Mouse (Mus musculus) neural tube, embryonic 11.5 days (tissue): ENCODE data around the gene Mustn1. TPM values are rescaled to one million over a fixed set of nuclear protein-coding genes. Genes with fewer than 3 reads are reported as not detected.

Experiments
- ATAC-seq: fragments of 200-750 bp; cut with Nextera tagmentation; 2 replicates; pipeline ENCODE4 v1.8.0; 2017; ENCODE audit warnings: moderate number of reproducible peaks, mild to moderate bottlenecking, moderate TSS enrichment, moderate library complexity; ENCODE audit not compliant: insufficient read depth, low FRiP score, low TSS enrichment
- DNase-seq: peaks from one replicate; pipeline ENCODE4 v3.0.0-alpha.2; 2015; ENCODE audit warnings: low spot score
- H3K27ac ChIP-seq: fragments of 300-500 bp; sonication (generic); 2 replicates; pipeline ENCODE4 v1.5.1; 2014; ENCODE audit warnings: low read depth, mild to moderate bottlenecking, low read length
- H3K27me3 ChIP-seq: fragments of 300-500 bp; sonication (generic); 2 replicates; pipeline ENCODE4 v1.6.1; 2014; ENCODE audit warnings: mild to moderate bottlenecking, low read length, mixed read lengths; ENCODE audit not compliant: control insufficient read depth, insufficient read depth
- H3K36me3 ChIP-seq: fragments of 300-500 bp; sonication (generic); 2 replicates; pipeline ENCODE4 v1.6.1; 2014; ENCODE audit warnings: mild to moderate bottlenecking, low read length, moderate library complexity, mixed read lengths; ENCODE audit not compliant: control insufficient read depth, insufficient read depth
- H3K4me1 ChIP-seq: fragments of 300-500 bp; sonication (generic); 2 replicates; pipeline ENCODE4 v1.6.1; 2014; ENCODE audit warnings: low read length, mixed read lengths; ENCODE audit not compliant: control insufficient read depth, insufficient read depth
- H3K4me2 ChIP-seq: fragments of 300-500 bp; sonication (generic); 2 replicates; pipeline ENCODE4 v1.6.1; 2014; ENCODE audit warnings: low read depth, mild to moderate bottlenecking, moderate library complexity
- H3K4me3 ChIP-seq: fragments of 300-500 bp; sonication (generic); 2 replicates; pipeline ENCODE4 v1.5.1; 2014; ENCODE audit warnings: low read depth, low read length
- H3K9ac ChIP-seq: fragments of 300-500 bp; sonication (generic); 2 replicates; pipeline ENCODE4 v1.6.1; 2014; ENCODE audit warnings: mild to moderate bottlenecking, low read length
- H3K9me3 ChIP-seq: fragments of 300-500 bp; sonication (generic); 2 replicates; pipeline ENCODE4 v1.6.1; 2016; ENCODE audit warnings: low read length; ENCODE audit not compliant: control insufficient read depth
- WGBS: fragments of 180-500 bp; shearing (Covaris S2); extraction: QIAGEN DNeasy Blood & Tissue Kit; methylation state at CpG from one replicate; pipeline ENCODE4 v1.1.7; 2014; 5-methylcytosine and 5-hydroxymethylcytosine counted together
- polyA plus RNA-seq: library from polyadenylated mRNA; unstranded; fragments of >200 nt; fragmentation: Nextera tagmentation; extraction: Ambion mirVana; gene quantifications from 2 replicates; pipeline ENCODE4 v1.2.1, GENCODE M21; 2014

Gene Mustn1
- 2.8 and 3.0 TPM in 2 replicates for polyA plus RNA-seq

DNA sequence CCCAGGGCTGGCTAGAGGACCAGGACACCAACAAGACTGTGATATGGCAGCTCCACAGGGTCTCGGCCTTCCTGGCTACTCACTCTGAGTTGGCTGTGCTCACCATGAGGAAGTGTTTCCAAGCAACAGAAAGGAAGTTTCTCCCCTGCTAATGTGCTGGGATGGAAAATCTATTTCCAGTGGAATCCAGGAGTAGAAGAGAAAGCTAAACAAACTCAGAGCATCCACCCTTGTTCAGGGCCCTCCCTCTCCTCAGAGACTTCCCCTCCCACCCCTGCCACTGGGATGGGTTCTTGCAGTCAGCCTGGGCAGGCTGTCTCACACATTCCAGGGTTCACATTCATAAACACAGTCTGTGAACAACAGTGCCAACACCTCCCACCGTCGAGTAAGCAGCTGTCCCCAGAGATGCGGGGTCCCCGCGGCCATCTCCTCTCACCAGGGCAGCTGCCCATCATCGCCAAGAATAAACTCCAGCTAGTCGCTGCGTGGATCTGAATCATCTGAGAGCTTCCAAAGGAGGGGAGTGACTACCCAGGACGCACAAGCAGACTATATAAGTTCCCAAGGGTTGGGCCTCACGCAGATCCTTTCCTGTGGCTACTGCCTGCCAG lies at the start of gene Mustn1:
Gene Mustn1 (plus strand): TSS at position 243 of the 614 bp plus-strand sequence.
- H3K36me3 ChIP-seq = no peaks in the 10 kb centered on the region
- no peak within 1 kb of the TSS for H3K4me3 ChIP-seq
- no peak within 1 kb of the TSS; the same call in 1 of the 2 replicates for H3K9ac ChIP-seq
- H3K9me3 ChIP-seq = no peaks in the 10 kb centered on the region
- WGBS = 78% methylated on average over 11 of the region's 11 CpGs
- no peaks in the 10 kb centered on the region for H3K27me3 ChIP-seq
- ATAC-seq (no peak), DNase-seq (no peak)
- no peaks in the 10 kb centered on the region for H3K4me1 ChIP-seq
- no peak within 1 kb of the TSS for H3K4me2 ChIP-seq
- H3K27ac ChIP-seq = no peak within 1 kb of the TSS

DNA sequence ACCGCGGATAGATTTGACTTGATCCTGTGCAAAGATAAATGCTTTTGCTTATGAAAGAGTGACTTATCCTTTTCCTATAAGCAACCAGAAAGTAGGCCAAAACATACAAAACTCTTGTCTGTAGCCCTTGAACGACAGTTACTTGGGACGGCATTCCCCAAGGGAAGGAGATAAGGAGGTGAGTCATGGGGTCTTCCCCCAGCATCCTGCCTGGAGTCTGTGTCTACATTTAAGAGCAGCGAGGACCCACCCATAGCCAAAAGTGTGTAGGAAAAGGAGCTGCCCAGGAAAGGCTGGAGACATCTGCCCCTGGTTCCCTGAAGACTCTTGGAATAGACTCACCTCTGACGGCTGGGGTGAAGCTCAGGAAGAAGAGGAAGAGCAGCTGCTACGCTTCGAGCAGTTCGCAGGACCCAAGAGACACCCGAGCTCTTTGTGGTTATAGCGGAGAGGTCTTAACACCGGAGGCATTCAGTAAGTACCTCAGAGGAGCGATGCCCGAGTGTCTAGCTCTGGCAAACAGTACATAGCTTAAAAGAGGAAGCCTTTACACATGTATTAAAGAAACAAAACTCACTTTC lies 41.5 kb upstream of the Mustn1 start:
- Histone ChIP-seq H3K9me3 (no peaks in the 10 kb centered on the region), H3K9ac (no peak overlapping the region), H3K36me3 (no peaks in the 10 kb centered on the region), H3K27me3 (no peaks in the 10 kb centered on the region), H3K4me3 (no peak overlapping the region), H3K27ac (no peak overlapping the region), H3K4me1 (no peaks in the 10 kb centered on the region), H3K4me2 (no peak overlapping the region)
- ATAC-seq (no peak), DNase-seq (no peak)
- 92% methylated on average over 14 of the region's 14 CpGs for WGBS

DNA sequence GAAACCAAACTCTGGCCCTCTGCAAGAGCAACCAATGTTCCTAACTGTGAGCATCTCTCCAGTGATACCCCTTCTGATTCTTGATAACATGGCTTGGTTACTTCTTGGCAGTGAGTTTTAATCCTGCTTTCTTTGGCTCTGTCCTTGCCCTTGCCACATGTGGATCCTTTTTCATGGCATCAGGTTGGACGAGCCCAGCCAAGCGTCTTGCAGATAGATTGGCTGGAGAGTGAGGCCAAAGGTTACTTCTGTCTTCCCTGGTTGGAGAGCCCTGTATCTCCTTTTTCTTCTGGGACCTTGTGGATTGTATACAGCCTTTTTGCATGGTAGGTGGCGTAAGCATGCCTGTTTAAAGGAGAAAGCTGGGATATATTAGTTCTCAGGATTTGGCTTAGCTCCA lies 35.3 kb upstream of the Mustn1 start:
- DNase-seq (no peak), ATAC-seq (no peak)
- no peak overlapping the region for H3K27ac ChIP-seq
- no peak overlapping the region for H3K4me3 ChIP-seq
- no peak overlapping the region for H3K9ac ChIP-seq
- 94% methylated on average over 3 of the region's 3 CpGs for WGBS
- H3K36me3 ChIP-seq = no peaks in the 10 kb centered on the region
- no peaks in the 10 kb centered on the region for H3K4me1 ChIP-seq
- H3K4me2 ChIP-seq = no peak overlapping the region
- H3K9me3 ChIP-seq = no peaks in the 10 kb centered on the region
- no peaks in the 10 kb centered on the region for H3K27me3 ChIP-seq

DNA sequence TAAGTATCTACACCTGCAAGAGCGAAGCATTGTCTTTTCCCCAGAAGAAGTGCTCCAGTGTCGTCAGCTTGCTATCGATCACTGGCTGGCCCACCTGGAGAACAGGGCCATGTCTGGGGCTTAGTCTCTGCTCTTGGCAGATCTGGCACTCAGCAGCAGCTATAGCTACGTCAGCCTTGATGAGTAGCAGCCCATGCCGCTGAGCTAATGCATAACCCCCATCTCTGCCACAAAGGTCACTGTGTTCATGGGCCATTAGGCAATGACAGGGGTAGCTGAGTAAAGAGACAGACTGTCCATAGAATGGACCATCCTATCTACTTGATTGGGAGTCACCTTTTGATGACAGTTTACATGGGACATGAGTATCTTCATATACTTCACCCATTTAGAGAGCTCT lies 28.5 kb upstream of the Mustn1 start:
- no peaks in the 10 kb centered on the region for H3K4me1 ChIP-seq

DNA sequence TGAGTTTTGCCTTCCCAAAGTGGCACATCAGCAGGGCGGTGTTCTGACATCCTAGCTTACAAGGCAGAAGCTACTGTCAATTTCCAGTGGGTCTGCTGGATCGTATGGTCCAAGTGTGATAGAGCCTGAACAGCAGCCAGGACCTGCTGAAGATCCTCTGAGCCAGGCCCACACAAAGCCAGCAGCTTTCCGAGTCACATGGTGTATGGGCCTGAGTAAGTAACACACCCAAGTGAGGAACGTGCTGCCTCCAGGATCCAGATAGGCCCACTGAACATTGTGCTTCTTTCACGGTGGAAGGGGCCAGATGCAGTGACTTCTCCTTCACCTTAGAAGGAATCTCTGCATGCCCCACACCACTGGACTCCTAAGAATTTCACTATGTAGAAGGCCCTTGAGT lies 26.7 kb upstream of the Mustn1 start:
- Histone ChIP-seq H3K27ac (no peak overlapping the region), H3K9ac (no peak overlapping the region), H3K27me3 (no peaks in the 10 kb centered on the region), H3K36me3 (no peaks in the 10 kb centered on the region), H3K9me3 (no peaks in the 10 kb centered on the region), H3K4me1 (no peaks in the 10 kb centered on the region), H3K4me3 (no peak overlapping the region), H3K4me2 (no peak overlapping the region)
- ATAC-seq = no peak
- 92% methylated on average over 5 of the region's 5 CpGs for WGBS
- DNase-seq = no peak

More for the DNA sequence above, 28.5 kb upstream of the Mustn1 start:
- no peaks in the 10 kb centered on the region for H3K27me3 ChIP-seq
- no peak overlapping the region for H3K4me2 ChIP-seq
- H3K36me3 ChIP-seq = no peaks in the 10 kb centered on the region
- no peak for ATAC-seq
- no peak overlapping the region for H3K27ac ChIP-seq
- H3K9ac ChIP-seq = no peak overlapping the region
- H3K9me3 ChIP-seq = no peaks in the 10 kb centered on the region
- no peak overlapping the region for H3K4me3 ChIP-seq
- DNase-seq = no peak
- 81% methylated on average over 5 of the region's 5 CpGs for WGBS

DNA sequence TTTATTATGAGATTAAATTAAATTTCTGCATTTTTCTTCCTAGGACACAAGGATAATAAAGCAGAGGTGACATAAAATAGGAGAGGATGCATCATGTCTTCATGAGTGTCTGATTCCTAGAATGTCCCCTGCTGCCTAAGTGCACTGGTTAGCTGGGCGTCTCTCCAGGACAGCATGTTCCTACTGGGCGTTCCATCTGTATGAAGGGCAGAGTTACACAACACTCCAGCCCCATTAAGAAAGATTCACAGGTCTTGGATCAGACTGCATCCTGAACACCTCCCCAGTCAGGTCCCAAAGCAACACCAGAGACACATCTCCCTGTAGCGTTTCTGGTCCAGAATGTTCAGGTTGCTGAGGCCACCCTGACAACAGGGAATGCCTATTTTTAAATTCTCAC lies 23.7 kb upstream of the Mustn1 start:
- ATAC-seq = no peak
- Histone ChIP-seq H3K9me3 (no peaks in the 10 kb centered on the region), H3K36me3 (no peaks in the 10 kb centered on the region), H3K27me3 (no peaks in the 10 kb centered on the region), H3K27ac (no peak overlapping the region), H3K4me3 (no peak overlapping the region), H3K4me1 (no peaks in the 10 kb centered on the region), H3K4me2 (no peak overlapping the region), H3K9ac (no peak overlapping the region)
- whole genome bisulfite sequencing = 93% methylated on average over 3 of the region's 3 CpGs
- no peak for DNase-seq

DNA sequence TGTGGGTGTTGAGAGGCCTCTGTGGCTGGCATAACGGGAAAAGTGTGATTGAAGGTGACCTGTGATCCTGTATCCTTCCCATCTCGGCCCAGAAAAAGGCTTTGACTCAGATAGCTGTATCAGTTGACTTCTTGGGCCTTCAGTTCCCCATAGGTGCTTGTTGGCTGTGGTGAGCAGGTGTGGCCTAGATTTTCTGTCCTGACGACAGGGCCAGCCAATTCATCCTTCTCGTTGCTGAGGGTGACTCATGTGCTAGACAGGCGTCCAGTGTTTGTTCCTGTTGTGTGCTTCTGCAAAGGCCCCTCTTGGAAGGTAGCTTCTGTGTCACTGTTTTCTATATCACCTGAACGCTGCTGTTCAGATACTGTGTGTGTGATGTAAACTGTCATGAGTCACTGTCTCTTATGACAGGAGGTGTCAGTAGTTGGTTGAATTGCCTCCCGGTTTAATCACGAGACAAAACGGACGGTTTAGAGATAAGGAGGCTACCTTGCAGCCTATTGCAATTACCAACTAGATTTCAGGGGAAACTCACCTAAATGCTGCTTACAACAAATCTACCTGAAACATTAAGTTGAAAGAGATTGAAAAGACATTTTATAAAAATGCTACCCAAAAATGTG lies 22.0 kb upstream of the Mustn1 start:
- Histone ChIP-seq H3K4me2 (no peak overlapping the region), H3K27ac (no peak overlapping the region), H3K36me3 (no peaks in the 10 kb centered on the region), H3K4me1 (no peaks in the 10 kb centered on the region), H3K9me3 (no peaks in the 10 kb centered on the region), H3K27me3 (no peaks in the 10 kb centered on the region), H3K9ac (no peak overlapping the region), H3K4me3 (no peak overlapping the region)
- ATAC-seq (no peak), DNase-seq (no peak)
- WGBS = 94% methylated on average over 10 of the region's 10 CpGs

DNA sequence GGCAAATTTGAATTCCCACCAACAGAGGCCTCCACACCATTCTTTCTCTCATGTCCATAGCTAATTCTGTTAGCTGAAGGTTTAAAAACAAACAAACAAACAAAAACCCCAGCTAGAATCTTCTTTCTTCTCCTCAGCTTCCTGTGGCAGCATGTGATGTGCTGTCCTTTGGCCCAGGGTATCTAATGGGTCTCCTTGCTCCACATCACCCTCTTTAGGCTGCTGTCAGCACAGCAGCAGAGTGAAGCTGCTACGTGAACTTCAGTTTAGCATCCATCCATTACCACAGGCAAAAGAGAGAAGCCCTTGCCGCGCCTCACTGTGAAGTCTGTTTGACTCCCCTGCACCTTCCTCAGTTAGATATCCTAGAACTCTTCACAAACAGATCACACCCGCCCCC lies 21.0 kb upstream of the Mustn1 start:
- ATAC-seq (no peak), DNase-seq (no peak)
- no peak overlapping the region for H3K4me2 ChIP-seq
- no peak overlapping the region for H3K9ac ChIP-seq
- no peak overlapping the region for H3K27ac ChIP-seq
- H3K36me3 ChIP-seq = no peaks in the 10 kb centered on the region
- 75% methylated on average over 4 of the region's 4 CpGs for WGBS
- no peaks in the 10 kb centered on the region for H3K4me1 ChIP-seq
- H3K4me3 ChIP-seq = no peak overlapping the region
- no peaks in the 10 kb centered on the region for H3K27me3 ChIP-seq
- H3K9me3 ChIP-seq = no peaks in the 10 kb centered on the region
